Mouse (Mus musculus) midbrain, embryonic 16.5 days (tissue): ENCODE results near the gene Prkch. TPM values are rescaled to one million over a fixed set of nuclear protein-coding genes. Genes with fewer than 3 reads are reported as not detected.

Experiments
- polyA plus RNA-seq: library from polyadenylated mRNA; unstranded; fragments of >200 nt; fragmentation: Nextera tagmentation; extraction: Ambion mirVana; gene quantifications from 2 replicates; pipeline ENCODE4 v1.2.1, GENCODE M21; 2015

Prkch gene
- polyA plus RNA-seq, 1 experiment from 2014 or later: 10.4 TPM

Other genes starting within 250 kb of the Prkch start
- 0.18 and 0.37 TPM in 2 replicates for gene Tmem30b, start 38.4 kb upstream of the Prkch start, polyA plus RNA-seq